Mouse (Mus musculus) neural tube, embryonic 15.5 days (tissue): ENCODE measurements around the gene Zfp804b. TPM values are rescaled to one million over a fixed set of nuclear protein-coding genes. Genes with fewer than 3 reads are reported as not detected.
A peak's percentile ranks its signal among the peaks of the same experiment; 100 is the strongest.
"Not testable (repeated sequence)": the region's sequence is repeated elsewhere in the genome, so short reads cannot be mapped to it uniquely, and the experiment has no call there.

ENCODE experiments used
- ATAC-seq: fragments of 200-750 bp; cut with Nextera tagmentation; 2 replicates; pipeline ENCODE4 v1.8.0; 2017; ENCODE audit warnings: mild to moderate bottlenecking, moderate TSS enrichment, moderate library complexity; ENCODE audit not compliant: low FRiP score
- H3K27ac ChIP-seq: fragments of 300-500 bp; sonication (generic); replicated peaks from 2 replicates; pipeline ENCODE4 v1.5.1; 2015; ENCODE audit warnings: mild to moderate bottlenecking, inconsistent platforms
- H3K27me3 ChIP-seq: fragments of 300-500 bp; sonication (generic); replicated peaks from 2 replicates; pipeline ENCODE4 v1.6.1; 2015; ENCODE audit warnings: inconsistent platforms
- H3K36me3 ChIP-seq: fragments of 300-500 bp; sonication (generic); 2 replicates; pipeline ENCODE4 v1.6.1; 2015; ENCODE audit warnings: inconsistent platforms
- H3K4me1 ChIP-seq: fragments of 300-500 bp; sonication (generic); 2 replicates; pipeline ENCODE4 v1.6.1; 2015; ENCODE audit warnings: inconsistent platforms
- H3K4me2 ChIP-seq: fragments of 300-500 bp; sonication (generic); 2 replicates; pipeline ENCODE4 v1.6.1; 2015; ENCODE audit warnings: inconsistent platforms, mild to moderate bottlenecking, moderate library complexity
- H3K4me3 ChIP-seq: fragments of 300-500 bp; sonication (generic); replicated peaks from 2 replicates; pipeline ENCODE4 v1.5.1; 2015; ENCODE audit warnings: mild to moderate bottlenecking, inconsistent platforms
- H3K9ac ChIP-seq: fragments of 300-500 bp; sonication (generic); replicated peaks from 2 replicates; pipeline ENCODE4 v1.6.1; 2015; ENCODE audit warnings: mild to moderate bottlenecking, inconsistent platforms
- H3K9me3 ChIP-seq: fragments of 300-500 bp; sonication (generic); replicated peaks from 2 replicates; pipeline ENCODE4 v1.6.1; 2016; ENCODE audit warnings: inconsistent platforms
- WGBS: fragments of 180-500 bp; shearing (Covaris S2); methylation state at CpG from one replicate; pipeline ENCODE4 v1.1.7; 2015; ENCODE audit warnings: mixed read lengths; 5-methylcytosine and 5-hydroxymethylcytosine counted together
- polyA plus RNA-seq: library from polyadenylated mRNA; unstranded; fragments of >200 nt; fragmentation: Nextera tagmentation; extraction: Ambion mirVana; gene quantifications from 2 replicates; pipeline ENCODE4 v1.2.1, GENCODE M21; 2015

Zfp804b gene
- 3.8 and 4.1 TPM in 2 replicates for polyA plus RNA-seq

GRCm38 (mm10) chr5:7344145-7345010 lies at the start of gene Zfp804b:
Zfp804b (minus strand) TSS chr5:7344756.
- Histone ChIP-seq H3K4me2 (peak within 1 kb of the TSS; percentile 94), H3K9ac (peak within 1 kb of the TSS; percentile 65), H3K4me1 (peaks cover 9% of the 10 kb centered on the region), H3K27ac (peak within 1 kb of the TSS; percentile 76), H3K4me3 (peak within 1 kb of the TSS; percentile 73), H3K9me3 (no peaks in the 10 kb centered on the region), H3K27me3 (no peaks in the 10 kb centered on the region), H3K36me3 (no peaks in the 10 kb centered on the region)
- under 1% methylated on average over 50 of the region's 50 CpGs for WGBS
- ATAC-seq: peak; percentile 93

DNA sequence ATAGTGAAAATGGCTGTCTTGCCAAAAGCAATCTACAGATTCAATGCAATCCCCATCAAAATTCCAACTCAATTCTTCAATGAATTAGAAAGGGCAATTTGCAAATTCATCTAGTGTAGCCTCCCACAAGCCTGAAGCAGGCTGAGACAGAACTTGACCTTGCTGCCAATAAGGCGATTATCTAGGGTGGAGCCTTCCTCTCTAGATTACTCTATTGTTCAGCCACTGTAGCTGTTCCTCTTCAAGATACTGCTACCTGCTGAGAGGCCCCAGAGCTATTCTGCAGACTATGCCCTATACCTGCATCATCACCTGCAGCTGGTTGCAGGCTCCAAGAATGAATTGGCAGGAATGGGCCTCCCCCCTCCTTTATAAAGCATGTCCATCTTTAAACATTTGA lies 20.1 kb upstream of the Zfp804b start:
- ATAC-seq, H3K9ac ChIP-seq, H3K4me1 ChIP-seq, H3K27ac ChIP-seq, H3K4me2 ChIP-seq, H3K36me3 ChIP-seq, H3K4me3 ChIP-seq, H3K9me3 ChIP-seq, H3K27me3 ChIP-seq: not testable (repeated sequence)
- 97% methylated on average over 1 of the region's 1 CpGs for WGBS

GRCm38 (mm10) chr5:7345011-7345389 lies 444 bp upstream of the Zfp804b start:
- Histone ChIP-seq H3K9ac (peak overlapping the region; percentile 65), H3K4me2 (peak overlapping the region; percentile 94), H3K4me1 (peaks cover 9% of the 10 kb centered on the region), H3K27me3 (no peaks in the 10 kb centered on the region), H3K4me3 (peak overlapping the region; percentile 73), H3K9me3 (no peaks in the 10 kb centered on the region), H3K27ac (peak overlapping the region; percentile 76), H3K36me3 (no peaks in the 10 kb centered on the region)
- peak; percentile 60 for ATAC-seq
- under 1% methylated on average over 11 of the region's 11 CpGs for WGBS

GRCm38 (mm10) chr5:7325594-7325993 lies 19.0 kb downstream of the Zfp804b start:
- ATAC-seq: no peak
- H3K9me3 ChIP-seq: no peaks in the 10 kb centered on the region
- peaks cover 9% of the 10 kb centered on the region; the same call in 1 of the 2 replicates for H3K4me1 ChIP-seq
- no peak overlapping the region for H3K4me3 ChIP-seq
- WGBS: 61% methylated on average over 4 of the region's 4 CpGs
- no peak overlapping the region for H3K9ac ChIP-seq
- H3K36me3 ChIP-seq: no peaks in the 10 kb centered on the region
- H3K27me3 ChIP-seq: no peaks in the 10 kb centered on the region
- no peak overlapping the region for H3K4me2 ChIP-seq
- no peak overlapping the region for H3K27ac ChIP-seq

GRCm38 (mm10) chr5:7303819-7304218 lies 40.7 kb downstream of the Zfp804b start, which contains the start of gene Tex47:
Tex47 (plus strand) TSS chr5:7304119.
- H3K36me3 ChIP-seq: no peaks in the 10 kb centered on the region
- H3K9ac ChIP-seq: no peak within 1 kb of the TSS
- H3K27me3 ChIP-seq: no peaks in the 10 kb centered on the region
- no peak within 1 kb of the TSS for H3K4me3 ChIP-seq
- no peak within 1 kb of the TSS for H3K27ac ChIP-seq
- 88% methylated on average over 1 of the region's 1 CpGs for WGBS
- no peak within 1 kb of the TSS for H3K4me2 ChIP-seq
- H3K9me3 ChIP-seq: no peaks in the 10 kb centered on the region
- ATAC-seq: no peak
- H3K4me1 ChIP-seq: no peaks in the 10 kb centered on the region

DNA sequence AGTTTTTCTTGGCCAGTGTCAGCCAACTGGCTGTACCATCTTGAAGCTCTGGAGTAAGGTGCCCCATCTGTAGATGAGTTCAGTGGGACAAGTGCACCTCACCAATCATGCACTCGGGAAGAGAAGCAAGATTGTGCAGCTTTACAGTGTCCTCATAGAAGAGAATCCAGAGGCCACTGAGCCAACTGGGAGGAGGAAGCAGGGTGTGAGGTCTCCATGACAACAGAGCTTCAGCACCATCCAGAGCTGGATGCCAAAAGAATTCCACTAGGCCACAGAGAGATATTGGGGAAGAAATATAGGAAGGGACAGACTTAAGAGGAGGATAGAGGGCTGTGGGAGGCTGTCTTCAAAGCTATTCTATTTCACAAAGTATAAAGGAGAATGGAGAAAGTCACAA lies 41.6 kb downstream of the Zfp804b start:
- Histone ChIP-seq H3K4me3 (no peak overlapping the region), H3K27ac (no peak overlapping the region), H3K9ac (no peak overlapping the region), H3K4me2 (no peak overlapping the region), H3K36me3 (no peaks in the 10 kb centered on the region), H3K9me3 (no peaks in the 10 kb centered on the region), H3K4me1 (no peaks in the 10 kb centered on the region), H3K27me3 (no peaks in the 10 kb centered on the region)
- no peak for ATAC-seq
- WGBS: 75% methylated on average over 1 of the region's 1 CpGs

- WGBS: 91% methylated on average over 1 of the region's 1 CpGs
- Histone ChIP-seq H3K27me3 (no peaks in the 10 kb centered on the region), H3K27ac (no peak overlapping the region), H3K4me3 (no peak overlapping the region), H3K9ac (no peak overlapping the region), H3K36me3 (no peaks in the 10 kb centered on the region), H3K4me1 (no peaks in the 10 kb centered on the region), H3K4me2 (no peak overlapping the region), H3K9me3 (no peaks in the 10 kb centered on the region)
- no peak for ATAC-seq
Measured at GRCm38 (mm10) chr5:7284336-7284735, 60.2 kb downstream of the Zfp804b start.

DNA sequence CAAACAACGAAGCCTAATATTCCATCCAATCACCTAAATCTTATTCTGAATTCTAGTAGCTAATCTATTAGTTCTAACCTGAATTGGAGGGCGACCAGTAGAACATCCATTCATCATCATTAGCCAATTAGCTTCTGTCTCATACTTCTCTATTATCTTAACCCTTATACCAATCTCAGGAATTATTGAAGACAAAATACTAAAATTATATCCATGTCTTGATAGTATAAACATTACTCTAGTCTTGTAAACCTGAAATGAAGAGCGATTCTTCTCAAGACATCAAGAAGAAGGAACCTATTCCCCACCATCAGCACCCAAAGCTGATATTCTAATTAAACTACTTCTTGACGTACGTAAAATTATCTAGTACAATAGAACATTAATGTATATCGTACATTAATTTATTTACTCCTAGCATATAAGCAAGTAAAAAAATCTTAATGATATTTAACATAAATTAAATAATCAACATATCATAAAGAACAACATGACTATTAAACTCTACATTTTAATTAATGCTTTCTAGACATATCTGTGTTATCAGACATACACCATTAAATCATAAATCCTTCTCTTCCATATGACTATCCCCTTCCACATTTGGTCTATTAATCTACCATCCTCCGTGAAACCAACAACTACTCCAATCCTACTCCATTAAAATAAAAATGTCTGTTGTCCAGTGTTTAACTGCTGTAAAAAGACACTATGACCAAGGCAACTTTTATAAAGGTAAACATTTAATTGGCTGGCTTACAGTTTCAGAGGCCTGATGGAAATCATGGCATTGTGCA lies 67.7 kb downstream of the Zfp804b start:
- Histone ChIP-seq H3K4me3 (no peak overlapping the region), H3K27me3 (no peaks in the 10 kb centered on the region), H3K27ac (no peak overlapping the region), H3K9me3 (no peaks in the 10 kb centered on the region), H3K36me3 (no peaks in the 10 kb centered on the region), H3K4me2 (no peak overlapping the region), H3K9ac (no peak overlapping the region), H3K4me1 (no peaks in the 10 kb centered on the region)
- 92% methylated on average over 7 of the region's 7 CpGs for WGBS
- ATAC-seq: no peak

- WGBS: 96% methylated on average over 9 of the region's 9 CpGs
- ATAC-seq: no peak
- Histone ChIP-seq H3K9ac (no peak overlapping the region), H3K4me1 (no peaks in the 10 kb centered on the region), H3K4me2 (no peak overlapping the region), H3K36me3 (no peaks in the 10 kb centered on the region), H3K4me3 (no peak overlapping the region), H3K27me3 (no peaks in the 10 kb centered on the region), H3K27ac (no peak overlapping the region), H3K9me3 (no peaks in the 10 kb centered on the region)
Measured at GRCm38 (mm10) chr5:7177589-7177988, 167.0 kb downstream of the Zfp804b start.

DNA sequence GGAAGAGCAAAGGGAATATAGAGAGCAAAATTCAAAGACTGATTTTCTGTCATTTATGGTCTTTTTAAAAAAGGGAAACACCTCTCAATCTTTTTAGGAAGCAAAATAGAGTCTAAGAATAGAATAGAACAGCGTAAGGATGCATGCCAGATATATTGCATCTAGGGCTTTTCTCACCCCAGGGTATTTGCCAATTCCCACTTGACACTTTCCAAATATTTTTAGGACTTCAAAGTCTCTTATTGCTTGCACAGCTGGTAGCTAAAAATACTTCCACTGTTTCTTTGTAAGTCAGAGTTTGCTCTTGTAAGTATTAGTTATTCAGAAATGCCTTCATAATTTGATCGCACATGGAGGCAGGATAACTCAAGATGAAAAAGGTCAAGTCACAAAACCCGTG lies 204.9 kb downstream of the Zfp804b start:
- ATAC-seq: no peak
- H3K9me3 ChIP-seq: no peaks in the 10 kb centered on the region
- no peak overlapping the region for H3K27ac ChIP-seq
- H3K27me3 ChIP-seq: no peaks in the 10 kb centered on the region
- no peak overlapping the region for H3K9ac ChIP-seq
- no peaks in the 10 kb centered on the region for H3K4me1 ChIP-seq
- no peaks in the 10 kb centered on the region for H3K36me3 ChIP-seq
- H3K4me2 ChIP-seq: no peak overlapping the region
- WGBS: 83% methylated on average over 3 of the region's 3 CpGs
- no peak overlapping the region for H3K4me3 ChIP-seq

GRCm38 (mm10) chr5:7102387-7102786 lies 242.2 kb downstream of the Zfp804b start:
- WGBS: 65% methylated on average over 2 of the region's 2 CpGs
- Histone ChIP-seq H3K9ac (no peak overlapping the region), H3K4me2 (no peak overlapping the region), H3K27ac (no peak overlapping the region), H3K27me3 (no peaks in the 10 kb centered on the region), H3K4me1 (no peaks in the 10 kb centered on the region), H3K36me3 (no peaks in the 10 kb centered on the region), H3K4me3 (no peak overlapping the region), H3K9me3 (no peaks in the 10 kb centered on the region)
- no peak for ATAC-seq
